Comparison of ENCODE assay signal across 26 mouse cellular contexts in the genomic region with DNA sequence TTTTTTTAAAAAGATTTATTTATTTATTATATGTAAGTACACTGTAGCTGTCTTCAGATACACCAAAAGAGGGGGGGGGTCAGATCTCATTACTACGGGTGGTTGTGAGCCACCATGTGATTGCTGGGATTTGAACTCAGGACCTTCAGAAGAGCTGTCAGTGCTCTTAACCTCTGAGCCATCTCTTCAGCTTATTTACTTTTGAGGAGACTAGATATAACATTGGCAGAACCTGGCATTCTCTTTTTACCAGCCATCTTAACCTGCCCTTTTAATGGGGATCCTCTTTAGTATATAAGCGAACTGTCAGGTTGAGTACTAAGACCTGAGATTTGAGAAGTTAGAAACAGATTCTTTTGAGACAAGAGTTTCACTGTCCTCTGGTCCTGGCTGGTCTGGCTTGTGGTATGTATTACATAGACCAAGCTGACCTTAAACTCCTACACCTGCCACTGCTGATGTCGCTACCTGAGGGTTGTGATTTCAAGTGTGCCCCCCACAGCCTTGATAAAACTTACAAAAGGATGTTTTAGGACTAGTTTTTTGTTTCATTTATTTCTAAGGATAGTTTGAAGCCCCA. TPM values are rescaled to one million over a fixed set of nuclear protein-coding genes. Genes with fewer than 3 reads are reported as not detected.
DNase-seq lines count a peak whose midpoint lies in the region; ATAC-seq and TF ChIP-seq lines count a peak whose summit lies in the region.
"Had no signal": no experiment of that assay in that cellular context is flagged by ENCODE, and none has a peak within 500 bp of the region (broad histone marks: within the 10 kb centered on the region; RNA-seq: fewer than 3 reads in every experiment).

No protein-coding gene starts in this region.

- no peak for TF ChIP-seq POLR2A in liver, adult 2 months (IDR thresholded peaks at IDR 0.05; ENCODE audit: extremely low read depth, insufficient read depth, low read length)

- H3K4me2 ChIP-seq in liver, embryonic 12.5 days: no peak overlapping the region
- no peak overlapping the region for H3K4me2 ChIP-seq in intestine, embryonic 16.5 days (ENCODE audit: low read depth, low read length)
- H3K4me2 ChIP-seq: forebrain, embryonic 13.5 days; heart, embryonic 13.5 days; hindbrain, embryonic 12.5 days; hindbrain, embryonic 15.5 days; intestine, embryonic 15.5 days had no signal

- H3K9ac ChIP-seq in liver, adult 2 months (ENCODE audit: low read depth, low read length): no peak overlapping the region
- no peak overlapping the region for H3K9ac ChIP-seq in liver, embryonic 12.5 days
- H3K9ac ChIP-seq in intestine, embryonic 16.5 days (ENCODE audit: low read depth, low read length): no peak overlapping the region
- H3K9ac ChIP-seq: forebrain, embryonic 13.5 days; heart, embryonic 13.5 days; hindbrain, embryonic 12.5 days; hindbrain, embryonic 15.5 days; intestine, embryonic 15.5 days had no signal

- H3K27ac ChIP-seq in liver, adult 2 months (replicated peaks; ENCODE audit: insufficient read depth, low read depth, low read length): no peak overlapping the region
- H3K27ac ChIP-seq in liver, embryonic 12.5 days: no peak overlapping the region
- H3K27ac ChIP-seq in intestine, embryonic 16.5 days (ENCODE audit: low read length): no peak overlapping the region
- H3K27ac ChIP-seq: forebrain, embryonic 10.5 days; forebrain, embryonic 13.5 days; heart, adult 2 months; heart, embryonic 10.5 days; heart, embryonic 13.5 days; hindbrain, embryonic 12.5 days; hindbrain, embryonic 15.5 days; intestine, embryonic 15.5 days had no signal

- H3K9me3 ChIP-seq in liver, embryonic 12.5 days (replicated peaks): no peaks in the 10 kb centered on the region
- H3K9me3 ChIP-seq in E14TG2a.4 (ENCODE audit: low read length): no peaks in the 10 kb centered on the region
- no peaks in the 10 kb centered on the region for H3K9me3 ChIP-seq in intestine, embryonic 16.5 days (ENCODE audit: control insufficient read depth, low read length)
- H3K9me3 ChIP-seq: forebrain, embryonic 10.5 days; forebrain, embryonic 13.5 days; G1E; heart, embryonic 10.5 days; heart, embryonic 13.5 days; hindbrain, embryonic 12.5 days; hindbrain, embryonic 15.5 days; intestine, embryonic 15.5 days had no signal

- no peak for TF ChIP-seq CTCF in liver, adult 2 months (IDR thresholded peaks at IDR 0.05; ENCODE audit: low read depth, low read length)
- TF ChIP-seq CTCF in E14TG2a.4 (conservative IDR thresholded peaks at IDR 0.05; ENCODE audit: low read length): no peak

- H3K4me3 ChIP-seq in liver, adult 2 months (ENCODE audit: insufficient read depth, low read depth, low read length): no peak overlapping the region
- no peak overlapping the region for H3K4me3 ChIP-seq in liver, embryonic 12.5 days
- H3K4me3 ChIP-seq in E14TG2a.4 (replicated peaks; ENCODE audit: low read length): 0 out of 2 replicates have a peak overlapping the region, but pooled peaks have one; percentile 20
- no peak overlapping the region for H3K4me3 ChIP-seq in intestine, embryonic 16.5 days (ENCODE audit: low read length)
- H3K4me3 ChIP-seq: forebrain, embryonic 10.5 days; forebrain, embryonic 13.5 days; heart, adult 2 months; heart, embryonic 10.5 days; heart, embryonic 13.5 days; hindbrain, embryonic 12.5 days; hindbrain, embryonic 15.5 days; intestine, embryonic 15.5 days had no signal

- peaks cover 35% of the 10 kb centered on the region for H3K4me1 ChIP-seq in liver, adult 2 months (ENCODE audit: control insufficient read depth, insufficient read depth, low read length)
- H3K4me1 ChIP-seq in liver, embryonic 12.5 days: peaks cover 26% of the 10 kb centered on the region
- peaks cover 81% of the 10 kb centered on the region for H3K4me1 ChIP-seq in E14TG2a.4 (replicated peaks; ENCODE audit: low read depth, low read length)
- peaks cover 9% of the 10 kb centered on the region for H3K4me1 ChIP-seq in intestine, embryonic 16.5 days (ENCODE audit: control insufficient read depth, insufficient read depth, low read length)

- H3K79me2 ChIP-seq in liver, adult 2 months (ENCODE audit: control insufficient read depth, insufficient read depth, low read length): peaks cover 4% of the 10 kb centered on the region; the same call in 1 of the 2 replicates

- no peaks in the 10 kb centered on the region for H3K27me3 ChIP-seq in liver, adult 2 months (ENCODE audit: control insufficient read depth, insufficient read depth, low read length)
- H3K27me3 ChIP-seq in liver, embryonic 12.5 days (replicated peaks): no peaks in the 10 kb centered on the region
- no peaks in the 10 kb centered on the region for H3K27me3 ChIP-seq in E14TG2a.4 (ENCODE audit: insufficient read depth, low read length)
- no peaks in the 10 kb centered on the region for H3K27me3 ChIP-seq in intestine, embryonic 16.5 days (replicated peaks; ENCODE audit: control insufficient read depth, insufficient read depth, low read length)
- H3K27me3 ChIP-seq: forebrain, embryonic 13.5 days; heart, embryonic 13.5 days; hindbrain, embryonic 12.5 days; hindbrain, embryonic 15.5 days; intestine, embryonic 15.5 days had no signal

- H3K36me3 ChIP-seq in liver, adult 2 months (ENCODE audit: control insufficient read depth, insufficient read depth, low read length): peaks cover 84% of the 10 kb centered on the region
- peaks cover 94% of the 10 kb centered on the region for H3K36me3 ChIP-seq in liver, embryonic 12.5 days
- peaks cover 97% of the 10 kb centered on the region for H3K36me3 ChIP-seq in E14TG2a.4 (ENCODE audit: insufficient read depth, low read length)
- H3K36me3 ChIP-seq in intestine, embryonic 16.5 days (ENCODE audit: control insufficient read depth, insufficient read depth, low read length): peaks cover 28% of the 10 kb centered on the region

- WGBS in liver, adult 2 months: 58% methylated on average over 3 of the region's 3 CpGs
- 86% methylated on average over 3 of the region's 3 CpGs for WGBS in liver, embryonic 12.5 days (ENCODE audit: insufficient replicate concordance)
- 90% methylated on average over 3 of the region's 3 CpGs for WGBS in intestine, embryonic 16.5 days

- ATAC-seq in liver, embryonic 12.5 days: no peak
- ATAC-seq in intestine, embryonic 16.5 days: no peak
- ATAC-seq: forebrain, embryonic 13.5 days; forebrain, embryonic 16.5 days; intestine, embryonic 15.5 days had no signal

- DNase-seq in liver, adult 2 months (ENCODE audit: extremely low read depth, low read depth, low spot score): peak; percentile 55
- DNase-seq in B cell, adult 2 months: peak; percentile 25 to 29
- peak; percentile 37 for DNase-seq in ZHBTc4 (ENCODE audit: low read depth, low spot score)
- DNase-seq in gastrocnemius, adult 8-10 months (ENCODE audit: low spot score in 2 of 2): no peak
- no peak for DNase-seq in cerebellum, adult 8-10 months
- DNase-seq: adrenal gland, adult 2 months; adrenal gland, postnatal 14 days; cerebellum, adult 11 months; cerebellum, adult 9-10 months; cerebellum, postnatal 14 days; gastrocnemius, postnatal 14 days; heart, adult 2 months; heart, postnatal 14 days; heart, postnatal 4 days had no signal

RNA-seq across cellular contexts. Expression of gene Srsf5, which starts 6.4 kb away (rescaled TPM):
- 232 and 331 TPM in 2 replicates for total RNA-seq in liver, adult 2 months (2014; rRNA removed)
- 198 and 238 TPM in 2 replicates for polyA plus RNA-seq in liver, adult 2 months (2012; rRNA removed)
- polyA plus RNA-seq in liver, embryonic 12.5 days (2016; fragmentation: Nextera tagmentation; extraction: Ambion mirVana): 357 and 402 TPM in 2 replicates
- polyA plus RNA-seq in intestine, embryonic 16.5 days (2015; fragmentation: Nextera tagmentation; extraction: Ambion mirVana): 466 and 492 TPM in 2 replicates
- total RNA-seq in gastrocnemius, adult 8-10 months (2022): 100 to 1,000 TPM in 2 of 4 experiments, 10 to 100 TPM in 2; 48.9 to 134 (median 96.9) TPM

RNA-seq across cellular contexts. Expression of gene Slc10a1, which starts 16.8 kb away (rescaled TPM):
- 389 and 508 TPM in 2 replicates for total RNA-seq in liver, adult 2 months (2014; rRNA removed)
- 1,193 and 1,387 TPM in 2 replicates for polyA plus RNA-seq in liver, adult 2 months (2012; rRNA removed)
- 0.57 and 0.60 TPM in 2 replicates for polyA plus RNA-seq in liver, embryonic 12.5 days (2016; fragmentation: Nextera tagmentation; extraction: Ambion mirVana)
- polyA plus RNA-seq in intestine, embryonic 16.5 days (2015; fragmentation: Nextera tagmentation; extraction: Ambion mirVana): 0.48 and 0.70 TPM in 2 replicates
- under 1 TPM in 1 of 4 experiments, not detected in 3; 0.16 TPM for total RNA-seq in gastrocnemius, adult 8-10 months (2022)
- total RNA-seq: gastrocnemius, postnatal 14 days; heart, adult 2 months; heart, postnatal 14 days; heart, postnatal 4 days had no signal
- polyA plus RNA-seq: G1E; heart, adult 2 months had no signal

Comparison
In these comparisons a context has a peak if more than half of its experiments do, and no peak if none do; other contexts are left out.
1. RNA of gene Slc10a1, which starts 16.8 kb away (polyA plus RNA-seq): 1,193 to 1,387 TPM in liver, adult 2 months; 0.48 to 0.70 TPM in intestine, embryonic 16.5 days and 0.57 to 0.60 TPM in liver, embryonic 12.5 days; every median in the first group is over 100 times any median in the second.
2. DNase-seq: peak in liver, adult 2 months (single experiment), B cell, adult 2 months (2 of 2) and ZHBTc4 (single experiment); none in gastrocnemius, adult 8-10 months (0 of 2) and cerebellum, adult 8-10 months (single experiment).